Mouse (Mus musculus): Measurements from ENCODE around the gene Hoxd10. TPM values are rescaled to one million over a fixed set of nuclear protein-coding genes. Genes with fewer than 3 reads are reported as not detected.

Gene Hoxd10
- polyA plus RNA-seq, 1 experiment: not detected

GRCm38 (mm10) chr2:74691995-74692807 lies 477 bp downstream of the Hoxd10 start:
- Histone ChIP-seq H3K4me1 (ENCODE audit: control insufficient read depth, insufficient read depth, low read length) (no peaks in the 10 kb centered on the region), H3K4me3 (ENCODE audit: insufficient read depth, low read depth, low read length) (no peak overlapping the region), H3K27ac (ENCODE audit: insufficient read depth, low read depth, low read length) (no peak overlapping the region)
- 4% methylated on average over 35 of the region's 35 CpGs for WGBS
- TF ChIP-seq POLR2A (IDR thresholded peaks at IDR 0.05; ENCODE audit: insufficient read depth, low read depth, low read length): no peak
- TF ChIP-seq CTCF (IDR thresholded peaks at IDR 0.05; ENCODE audit: insufficient read depth, low read depth, low read length): no peak

GRCm38 (mm10) chr2:74692808-74693431 lies 1.2 kb downstream of the Hoxd10 start:
- H3K4me1 ChIP-seq (ENCODE audit: control insufficient read depth, insufficient read depth, low read length): peaks cover 1% of the 10 kb centered on the region; the same call in 1 of the 2 replicates
- H3K27ac ChIP-seq (ENCODE audit: insufficient read depth, low read depth, low read length): no peak overlapping the region
- WGBS: 2% methylated on average over 20 of the region's 20 CpGs
- no peak overlapping the region for H3K4me3 ChIP-seq (ENCODE audit: insufficient read depth, low read depth, low read length)
- TF ChIP-seq CTCF (IDR thresholded peaks at IDR 0.05; ENCODE audit: insufficient read depth, low read depth, low read length) (no peak), POLR2A (IDR thresholded peaks at IDR 0.05; ENCODE audit: insufficient read depth, low read depth, low read length) (no peak)

DNA sequence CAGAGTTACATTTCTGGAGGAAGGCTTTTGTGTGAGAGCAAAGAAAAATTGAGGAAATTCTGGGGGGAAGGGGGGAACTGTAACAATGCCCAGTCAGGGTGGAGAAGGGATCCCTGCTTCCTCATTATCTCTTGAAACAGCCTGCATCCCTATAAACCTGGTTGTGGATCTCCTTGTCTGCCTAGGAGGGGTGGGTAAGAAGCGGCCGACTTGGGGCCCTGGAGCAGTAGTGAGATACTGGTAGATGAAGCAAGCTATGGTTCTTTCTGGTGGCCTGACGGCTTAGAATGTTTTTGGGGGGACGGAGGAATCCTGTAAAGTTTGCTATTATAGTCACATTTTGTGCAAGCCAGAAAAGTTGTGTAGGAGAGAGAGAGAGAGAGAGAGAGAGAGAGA lies 1.7 kb downstream of the Hoxd10 start:
- WGBS: 8% methylated on average over 4 of the region's 4 CpGs
- no peak overlapping the region for H3K27ac ChIP-seq (ENCODE audit: insufficient read depth, low read depth, low read length)
- peaks cover 4% of the 10 kb centered on the region; the same call in 1 of the 2 replicates for H3K4me1 ChIP-seq (ENCODE audit: control insufficient read depth, insufficient read depth, low read length)
- H3K4me3 ChIP-seq (ENCODE audit: insufficient read depth, low read depth, low read length): no peak overlapping the region
- TF ChIP-seq POLR2A (IDR thresholded peaks at IDR 0.05; ENCODE audit: insufficient read depth, low read depth, low read length) (no peak), CTCF (IDR thresholded peaks at IDR 0.05; ENCODE audit: insufficient read depth, low read depth, low read length) (no peak)

DNA sequence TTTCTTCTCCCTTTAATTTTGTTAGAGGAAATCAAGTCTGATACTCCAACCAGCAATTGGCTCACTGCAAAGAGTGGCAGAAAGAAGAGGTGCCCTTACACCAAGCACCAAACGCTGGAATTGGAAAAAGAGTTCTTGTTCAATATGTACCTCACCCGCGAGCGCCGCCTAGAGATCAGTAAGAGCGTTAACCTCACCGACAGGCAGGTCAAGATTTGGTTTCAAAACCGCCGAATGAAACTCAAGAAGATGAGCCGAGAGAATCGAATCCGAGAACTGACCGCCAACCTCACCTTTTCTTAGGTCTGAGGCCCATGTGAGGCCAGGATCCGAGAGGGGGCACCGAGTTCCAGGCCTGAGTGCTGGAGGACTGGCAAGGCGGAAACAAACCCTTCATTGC lies 2.3 kb downstream of the Hoxd10 start:
- H3K4me3 ChIP-seq (ENCODE audit: insufficient read depth, low read depth, low read length): no peak overlapping the region
- H3K27ac ChIP-seq (ENCODE audit: insufficient read depth, low read depth, low read length): no peak overlapping the region
- peaks cover 4% of the 10 kb centered on the region; the same call in 1 of the 2 replicates for H3K4me1 ChIP-seq (ENCODE audit: control insufficient read depth, insufficient read depth, low read length)
- no peak for TF ChIP-seq CTCF (IDR thresholded peaks at IDR 0.05; ENCODE audit: insufficient read depth, low read depth, low read length)
- TF ChIP-seq POLR2A (IDR thresholded peaks at IDR 0.05; ENCODE audit: insufficient read depth, low read depth, low read length): no peak
- 3% methylated on average over 16 of the region's 16 CpGs for WGBS

DNA sequence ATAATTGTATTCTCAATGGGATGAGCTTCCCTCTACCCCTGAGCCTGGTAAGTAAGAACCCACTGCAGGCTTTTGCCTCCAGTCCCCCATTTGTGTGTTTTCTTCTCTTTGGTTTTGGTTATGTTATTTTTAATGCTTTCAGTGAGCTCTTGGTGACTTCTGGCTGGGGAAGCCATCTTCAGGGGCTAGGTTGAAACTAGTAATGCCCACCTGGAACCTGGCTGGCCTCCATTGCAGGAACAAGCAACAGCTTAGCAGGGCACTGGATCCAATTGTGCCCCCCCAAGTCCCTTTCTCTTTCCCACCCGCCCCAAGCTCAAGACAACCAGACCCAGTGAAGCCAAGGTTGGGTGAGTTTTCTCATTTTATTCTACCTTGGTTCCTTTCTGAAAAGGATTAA lies 3.7 kb downstream of the Hoxd10 start:
- 4% methylated on average over 1 of the region's 1 CpGs for WGBS
- no peak for TF ChIP-seq CTCF (IDR thresholded peaks at IDR 0.05; ENCODE audit: insufficient read depth, low read depth, low read length)
- no peak overlapping the region for H3K27ac ChIP-seq (ENCODE audit: insufficient read depth, low read depth, low read length)
- peaks cover 4% of the 10 kb centered on the region; the same call in 1 of the 2 replicates for H3K4me1 ChIP-seq (ENCODE audit: control insufficient read depth, insufficient read depth, low read length)
- no peak overlapping the region for H3K4me3 ChIP-seq (ENCODE audit: insufficient read depth, low read depth, low read length)

DNA sequence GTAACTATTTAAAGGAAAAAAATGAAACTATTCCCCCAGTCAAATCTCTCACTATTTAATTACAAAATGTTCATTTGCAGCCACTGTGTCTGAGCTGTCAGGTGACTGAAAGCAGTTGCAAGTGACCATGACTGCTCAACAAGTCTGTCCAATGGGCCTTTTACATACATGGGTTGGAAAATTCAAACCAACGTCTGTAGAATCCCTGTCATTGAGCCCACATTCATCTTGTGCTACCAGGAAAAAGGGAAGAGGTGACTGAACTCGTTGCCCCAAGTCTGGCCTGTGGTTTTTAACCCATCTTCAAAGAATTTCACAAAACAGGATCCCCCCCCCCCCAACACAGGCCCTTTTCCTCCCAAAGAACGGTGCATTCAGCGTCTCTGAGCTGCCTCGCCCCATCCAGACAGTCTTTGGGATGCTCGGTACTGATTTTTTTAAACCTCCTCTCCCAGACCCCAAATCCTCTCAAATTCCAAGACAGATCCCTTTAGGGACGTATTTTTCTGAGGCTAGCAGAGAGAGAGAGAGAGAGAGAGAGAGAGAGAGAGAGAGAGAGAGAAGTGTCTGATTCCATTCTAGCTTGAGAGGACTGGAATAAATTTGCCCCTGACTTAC lies 4.2 kb downstream of the Hoxd10 start:
- no peak overlapping the region for H3K4me3 ChIP-seq (ENCODE audit: insufficient read depth, low read depth, low read length)
- 6% methylated on average over 7 of the region's 7 CpGs for WGBS
- H3K4me1 ChIP-seq (ENCODE audit: control insufficient read depth, insufficient read depth, low read length): peaks cover 4% of the 10 kb centered on the region; the same call in 1 of the 2 replicates
- H3K27ac ChIP-seq (ENCODE audit: insufficient read depth, low read depth, low read length): no peak overlapping the region
- TF ChIP-seq CTCF (IDR thresholded peaks at IDR 0.05; ENCODE audit: insufficient read depth, low read depth, low read length) (no peak), POLR2A (IDR thresholded peaks at IDR 0.05; ENCODE audit: insufficient read depth, low read depth, low read length) (no peak)

DNA sequence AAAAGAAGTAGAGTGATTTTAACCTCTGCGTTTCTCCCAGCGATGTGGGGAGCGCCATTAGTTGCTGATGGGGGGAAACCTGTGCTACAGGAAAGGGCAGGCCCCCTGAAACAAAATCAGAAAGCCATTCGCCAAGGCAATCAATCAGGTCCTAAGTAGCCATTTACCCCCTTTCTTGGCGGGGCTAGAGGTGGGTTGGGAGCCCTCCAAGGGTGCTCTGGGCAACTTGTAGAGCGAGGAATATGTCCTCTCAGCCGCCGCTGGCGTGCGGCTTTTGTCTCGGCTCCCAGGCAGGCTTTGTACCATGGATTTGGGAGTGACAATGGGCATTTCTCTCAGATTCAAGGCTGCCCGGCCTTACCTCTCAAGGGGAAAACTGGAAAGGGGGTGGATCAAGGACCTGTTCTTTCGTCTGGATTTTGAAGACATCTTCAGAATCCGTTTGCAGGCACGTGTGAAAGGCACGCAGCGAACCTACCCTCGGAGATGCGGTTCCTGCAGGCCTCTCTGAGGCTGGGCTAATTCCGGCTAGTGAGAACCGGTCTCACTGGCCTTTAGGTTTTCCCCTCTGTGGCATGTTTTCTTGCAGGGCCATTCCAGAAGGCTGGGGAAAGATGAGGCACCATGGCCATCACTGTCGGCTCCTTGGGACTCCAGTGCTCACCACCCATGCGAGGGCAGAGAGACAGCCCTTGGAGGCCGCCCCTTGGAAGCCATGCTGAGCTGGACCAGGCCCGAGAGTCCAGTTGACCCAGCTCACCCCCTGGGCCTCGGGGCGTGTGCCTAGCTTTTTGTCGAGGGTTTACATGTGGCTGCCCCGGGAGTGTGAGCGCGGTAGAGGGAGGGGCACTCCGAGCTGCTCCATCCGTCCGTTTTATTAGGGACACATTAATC lies 5.0 kb downstream of the Hoxd10 start:
- no peak for TF ChIP-seq POLR2A (IDR thresholded peaks at IDR 0.05; ENCODE audit: insufficient read depth, low read depth, low read length)
- TF ChIP-seq CTCF (IDR thresholded peaks at IDR 0.05; ENCODE audit: insufficient read depth, low read depth, low read length): no peak
- Histone ChIP-seq H3K4me1 (ENCODE audit: control insufficient read depth, insufficient read depth, low read length) (peaks cover 4% of the 10 kb centered on the region; the same call in 1 of the 2 replicates), H3K27ac (ENCODE audit: insufficient read depth, low read depth, low read length) (no peak overlapping the region), H3K4me3 (ENCODE audit: insufficient read depth, low read depth, low read length) (no peak overlapping the region)
- 4% methylated on average over 34 of the region's 34 CpGs for WGBS

DNA sequence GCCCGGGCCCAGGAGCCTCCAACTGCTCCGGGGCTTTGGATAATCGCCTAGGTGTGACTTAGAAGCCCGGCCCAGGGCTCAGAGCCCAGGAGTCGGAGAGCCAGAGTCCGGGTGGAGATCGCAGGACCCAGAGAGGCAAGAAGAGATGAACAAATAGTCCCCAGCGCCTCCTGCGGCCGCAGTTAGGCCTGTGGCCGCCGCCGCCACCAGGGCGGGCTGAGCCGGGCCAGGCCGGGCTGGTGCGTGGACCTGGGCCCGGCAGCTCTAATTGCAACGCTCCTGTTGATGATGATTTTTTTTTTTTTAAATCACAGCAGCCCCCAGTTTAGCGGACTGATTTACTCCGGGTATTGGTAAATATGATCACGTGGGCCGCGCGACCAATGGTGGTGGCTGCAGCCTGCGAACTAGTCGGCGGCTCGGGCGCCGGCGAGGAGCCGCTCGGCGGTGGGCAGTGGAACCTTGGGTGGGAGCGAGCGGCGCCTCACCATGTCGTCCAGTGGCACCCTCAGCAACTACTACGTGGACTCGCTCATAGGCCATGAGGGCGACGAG lies 5.9 kb downstream of the Hoxd10 start, which contains the start of gene Hoxd9:
Gene Hoxd9, plus strand, starts transcription at position 161 of the 555 bp plus-strand sequence.
- no peak within 1 kb of the TSS for H3K27ac ChIP-seq (ENCODE audit: insufficient read depth, low read depth, low read length)
- peaks cover 4% of the 10 kb centered on the region; the same call in 1 of the 2 replicates for H3K4me1 ChIP-seq (ENCODE audit: control insufficient read depth, insufficient read depth, low read length)
- TF ChIP-seq POLR2A (IDR thresholded peaks at IDR 0.05; ENCODE audit: insufficient read depth, low read depth, low read length) (no peak), CTCF (IDR thresholded peaks at IDR 0.05; ENCODE audit: insufficient read depth, low read depth, low read length) (no peak)
- H3K4me3 ChIP-seq (ENCODE audit: insufficient read depth, low read depth, low read length): no peak within 1 kb of the TSS
- WGBS: 1% methylated on average over 43 of the region's 43 CpGs
